Mouse (Mus musculus) liver, embryonic 14.5 days (tissue): ENCODE measurements around the gene Polr3gl.

ENCODE experiments used
- CTCF ChIP-seq: IDR thresholded peaks from 2 replicates; pipeline ENCODE4 v1.5.1; 2016; ENCODE audit warnings: antibody characterized with exemption, low read depth, control low read depth
- EP300 ChIP-seq: IDR thresholded peaks from 2 replicates; pipeline ENCODE4 v1.6.1; 2016; ENCODE audit warnings: antibody characterized with exemption, low read depth

DNA sequence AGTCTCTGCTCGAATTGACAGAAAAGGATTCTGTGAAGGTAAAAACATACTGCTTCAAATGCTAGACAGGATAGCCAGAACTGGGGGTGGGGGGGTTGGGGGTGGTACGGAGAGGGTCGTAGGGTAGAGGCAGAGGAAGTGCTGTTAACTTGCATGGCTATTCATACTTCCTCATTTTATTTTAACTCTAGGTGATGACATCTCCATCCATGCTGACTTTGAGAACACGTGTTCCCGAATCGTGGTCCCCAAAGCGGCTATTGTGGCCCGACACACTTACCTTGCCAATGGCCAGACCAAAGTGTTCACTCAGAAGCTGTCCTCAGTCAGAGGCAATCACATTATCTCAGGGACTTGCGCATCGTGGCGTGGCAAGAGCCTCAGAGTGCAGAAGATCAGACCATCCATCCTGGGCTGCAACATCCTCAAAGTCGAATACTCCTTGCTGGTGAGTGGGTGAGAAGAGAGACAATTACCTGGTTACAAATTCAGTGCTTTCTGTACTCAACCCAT lies 34.5 kb downstream of the Polr3gl start:
- TF ChIP-seq CTCF, result no peak
- TF ChIP-seq EP300, result no peak
